Mouse (Mus musculus) left cerebral cortex, adult 2 months (tissue): ENCODE results near the gene Elovl1. TPM values are rescaled to one million over a fixed set of nuclear protein-coding genes. Genes with fewer than 3 reads are reported as not detected.

Experiments
- DNase-seq, 2 experiments: peaks; one replicate each; pipeline ENCODE4 v3.0.0; 2021 to 2022; ENCODE audit warnings: low spot score in 2 of 2, mixed read lengths in 1 of 2; ENCODE audit errors: extremely low spot score in 1 of 2
- H3K27ac ChIP-seq: fragments of 200-600 bp; 2 replicates; pipeline ENCODE4 v1.8.1; 2022
- H3K4me3 ChIP-seq: fragments of 200-600 bp; 2 replicates; pipeline ENCODE4 v1.8.1; 2022
- CTCF ChIP-seq: fragments of 200-600 bp; IDR thresholded peaks from 2 replicates; pipeline ENCODE4 v1.8.1; 2022; ENCODE audit warnings: antibody characterized with exemption, mild to moderate bottlenecking, moderate library complexity
- intact Hi-C: fragments of 180-260 bp; cut with DNase I; formaldehyde crosslinking; loops from one replicate; pipeline ENCODE4 v1.15.1; 2025
- total RNA-seq, 2 experiments: library from RNA; stranded (reverse); gene quantifications; 2 replicates each; pipeline ENCODE4 v1.2.3; 2021

Gene Elovl1
- total RNA-seq, 2 experiments from 2014 or later, result 18.6 to 25.3 TPM

DNA sequence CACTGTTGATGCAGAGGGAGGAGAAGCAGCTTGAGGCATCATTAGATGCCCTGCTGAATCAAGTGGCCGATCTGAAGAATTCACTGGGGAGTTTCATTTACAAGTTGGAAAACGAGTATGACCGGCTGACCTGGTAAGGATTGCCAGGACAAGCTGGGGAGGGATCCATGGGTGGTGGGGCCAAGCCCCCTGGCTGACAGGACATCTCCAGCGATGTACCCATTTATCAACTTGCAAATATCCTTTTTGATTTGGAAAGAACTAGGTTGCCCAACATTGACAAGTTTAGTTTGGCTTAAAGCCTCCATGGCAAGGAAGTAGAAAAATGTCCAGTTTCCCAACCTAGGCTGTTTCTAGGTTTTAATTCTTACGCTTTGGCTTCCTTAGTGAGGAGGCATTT, 17.0 kb upstream of the Elovl1 start:
- TF ChIP-seq CTCF, result no peak
- Histone ChIP-seq H3K27ac (no peak overlapping the region), H3K4me3 (no peak overlapping the region)
- no peak for DNase-seq
- intact Hi-C loops, result no loop called here

DNA sequence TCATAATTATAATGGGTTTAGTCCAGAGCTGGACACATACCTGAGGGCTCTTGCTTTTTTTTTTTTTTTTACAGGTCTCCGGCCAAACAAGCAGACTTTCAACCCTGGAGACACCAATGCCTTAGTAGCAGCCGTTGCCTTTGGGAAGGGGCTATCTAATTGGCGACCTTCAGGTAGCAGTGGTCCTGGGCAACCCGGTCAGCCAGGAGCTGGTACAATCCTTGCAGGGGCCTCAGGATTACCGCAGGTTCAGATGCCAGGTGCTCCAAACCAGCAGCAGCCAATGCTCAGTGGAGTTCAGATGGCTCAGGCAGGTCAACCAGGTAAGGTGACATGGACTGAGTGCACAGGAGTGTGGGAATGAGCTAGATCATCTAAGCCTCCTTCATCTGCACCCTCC, 14.3 kb upstream of the Elovl1 start:
- TF ChIP-seq CTCF, result no peak
- Histone ChIP-seq H3K4me3 (no peak overlapping the region), H3K27ac (no peak overlapping the region)
- DNase-seq, result no peak
- intact Hi-C loops, result loop anchor here (2.0 kb wide), 1 partner anchor 13 kb away; no protein-coding TSS in a partner anchor

GRCm38 (mm10) chr4:118415779-118416178, 12.1 kb upstream of the Elovl1 start:
- peak; percentile 32 for TF ChIP-seq CTCF
- no peak for DNase-seq
- intact Hi-C loops, result no loop called here

DNA sequence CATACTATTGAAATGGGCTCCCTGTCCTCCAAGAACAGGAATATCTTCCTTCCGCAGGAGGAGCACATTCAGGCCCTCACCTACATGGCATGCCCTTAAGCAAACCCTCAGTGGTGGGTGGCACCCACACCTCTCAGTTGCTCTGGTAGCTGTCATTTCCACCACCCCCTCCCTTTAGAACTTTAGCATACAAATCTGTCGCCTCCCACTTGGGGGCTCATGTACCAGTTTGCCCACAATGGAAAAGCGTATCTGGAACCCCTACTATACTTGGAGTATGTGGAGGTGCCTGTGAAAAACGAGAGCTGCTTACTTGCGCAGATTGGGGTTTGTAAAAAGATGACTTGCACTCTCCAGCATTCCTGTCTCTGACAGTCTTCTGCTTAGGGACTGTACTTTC, 11.6 kb upstream of the Elovl1 start:
- TF ChIP-seq CTCF, result no peak
- no peak overlapping the region for H3K4me3 ChIP-seq
- intact Hi-C loops, result no loop called here
- peak overlapping the region; percentile 65 for H3K27ac ChIP-seq
- DNase-seq, result no peak

More at GRCm38 (mm10) chr4:118415779-118416178, 12.1 kb upstream of the Elovl1 start:
- Histone ChIP-seq H3K4me3 (no peak overlapping the region), H3K27ac (peak overlapping the region; percentile 65)

DNA sequence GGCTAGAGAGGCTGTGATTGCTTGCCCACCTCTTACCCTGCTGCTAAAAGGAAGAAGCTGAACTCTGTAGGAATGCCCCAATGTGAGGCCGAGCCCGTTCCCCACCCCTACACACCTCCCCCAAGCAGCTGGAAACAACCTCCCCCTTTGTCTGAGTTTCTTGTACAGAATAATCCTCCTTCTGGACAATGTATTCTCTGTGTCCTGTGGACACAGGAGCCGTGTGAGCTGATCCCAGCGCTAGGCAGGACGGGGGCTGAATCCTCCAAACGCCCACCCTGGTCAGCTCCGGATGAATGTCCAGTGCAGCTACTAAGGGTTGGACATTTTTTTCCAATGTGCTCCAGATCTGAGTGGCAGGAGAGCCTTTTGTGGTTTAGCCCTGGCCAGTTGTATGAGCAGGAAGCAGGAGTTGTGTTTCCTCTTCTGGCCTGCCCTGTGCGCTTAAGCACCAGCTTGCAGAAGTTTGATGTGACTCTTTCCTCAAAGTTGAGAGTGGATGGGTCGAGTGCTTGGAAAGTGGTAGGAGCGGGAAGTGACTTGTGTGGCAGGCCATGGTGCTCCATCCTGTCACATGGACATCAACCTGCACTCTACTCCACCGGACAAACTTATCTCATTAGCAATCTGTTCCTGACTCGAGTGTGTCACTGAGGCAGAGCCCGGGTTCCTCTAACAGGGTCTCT, 10.6 kb upstream of the Elovl1 start:
- no peak for TF ChIP-seq CTCF
- intact Hi-C loops, result no loop called here
- DNase-seq, result no peak
- Histone ChIP-seq H3K27ac (peak overlapping the region; percentile 65), H3K4me3 (no peak overlapping the region)

GRCm38 (mm10) chr4:118421384-118421783, 6.5 kb upstream of the Elovl1 start:
- TF ChIP-seq CTCF, result no peak
- Histone ChIP-seq H3K4me3 (no peak overlapping the region), H3K27ac (no peak overlapping the region)
- intact Hi-C loops, result no loop called here
- DNase-seq, result no peak

DNA sequence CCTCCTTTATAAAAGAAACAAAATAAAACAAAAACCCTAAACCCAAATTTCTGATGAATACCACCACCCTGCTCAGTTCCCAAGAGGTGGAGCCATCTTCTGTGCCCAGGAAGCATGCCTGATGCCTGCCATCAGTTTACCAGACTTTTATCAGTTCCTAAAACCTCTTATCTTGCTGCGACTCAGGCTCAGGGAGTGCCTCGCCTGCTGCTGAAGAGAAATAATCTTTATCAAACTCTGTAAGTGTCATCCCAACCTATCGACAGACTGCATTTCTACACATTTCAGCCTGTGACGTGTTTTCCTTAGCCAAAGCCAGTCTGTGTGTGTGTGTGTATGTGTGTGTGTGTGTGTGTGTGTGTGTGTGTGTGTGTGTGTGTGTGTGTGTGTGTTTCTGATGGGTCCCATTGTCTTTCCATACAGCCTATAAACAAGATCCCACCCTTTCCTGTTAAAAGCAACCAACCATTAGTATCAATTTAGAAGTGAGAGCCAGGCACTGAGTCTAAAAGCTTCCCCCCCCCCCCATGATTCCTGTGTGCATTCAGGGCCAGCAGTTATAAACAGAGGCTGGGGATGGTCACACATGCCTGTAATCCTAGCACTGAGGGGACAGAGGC, 3.2 kb upstream of the Elovl1 start:
- TF ChIP-seq CTCF, result no peak
- Histone ChIP-seq H3K4me3 (no peak overlapping the region), H3K27ac (no peak overlapping the region)
- intact Hi-C loops, result no loop called here
- DNase-seq, result no peak

- Histone ChIP-seq H3K4me3 (no peak overlapping the region), H3K27ac (no peak overlapping the region)
- no peak for TF ChIP-seq CTCF
- no peak for DNase-seq
- intact Hi-C loops, result no loop called here
Measured at GRCm38 (mm10) chr4:118425374-118425773, 2.5 kb upstream of the Elovl1 start.

DNA sequence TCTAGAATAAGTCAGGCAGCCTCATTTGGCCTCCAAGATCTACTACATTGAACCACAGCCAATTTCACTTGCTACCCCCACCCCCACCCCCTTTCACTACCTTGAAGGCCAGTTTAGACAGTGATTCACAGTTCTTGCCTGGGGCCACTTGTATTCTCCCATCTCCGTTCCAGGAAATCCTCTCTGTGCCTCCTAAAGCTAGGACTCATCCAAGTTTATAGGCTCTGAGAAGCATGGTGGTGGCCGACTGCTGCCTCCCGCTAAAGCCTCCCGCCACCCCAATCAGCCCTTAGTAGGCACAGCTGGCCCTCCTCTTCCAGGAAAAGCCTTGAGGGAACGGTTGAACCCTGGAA, 502 bp upstream of the Elovl1 start:
- intact Hi-C loops, result loop anchor here (2.0 kb wide), 1 partner anchor 15 kb away; no protein-coding TSS in a partner anchor
- no peak for DNase-seq
- no peak for TF ChIP-seq CTCF
- Histone ChIP-seq H3K4me3 (peak overlapping the region; percentile 56), H3K27ac (peak overlapping the region; percentile 86)

- H3K27ac ChIP-seq, result peak overlapping the region; percentile 85
- peak overlapping the region; percentile 56 for H3K4me3 ChIP-seq
- no peak for TF ChIP-seq CTCF
- intact Hi-C loops, result no loop called here
- no peak for DNase-seq
Measured at GRCm38 (mm10) chr4:118428531-118429214, 780 bp downstream of the Elovl1 start.

GRCm38 (mm10) chr4:118429215-118429895, 1.5 kb downstream of the Elovl1 start:
- no peak overlapping the region; the same call in 1 of the 2 replicates for H3K4me3 ChIP-seq
- intact Hi-C loops, result no loop called here
- no peak overlapping the region for H3K27ac ChIP-seq
- TF ChIP-seq CTCF, result no peak
- no peak for DNase-seq

DNA sequence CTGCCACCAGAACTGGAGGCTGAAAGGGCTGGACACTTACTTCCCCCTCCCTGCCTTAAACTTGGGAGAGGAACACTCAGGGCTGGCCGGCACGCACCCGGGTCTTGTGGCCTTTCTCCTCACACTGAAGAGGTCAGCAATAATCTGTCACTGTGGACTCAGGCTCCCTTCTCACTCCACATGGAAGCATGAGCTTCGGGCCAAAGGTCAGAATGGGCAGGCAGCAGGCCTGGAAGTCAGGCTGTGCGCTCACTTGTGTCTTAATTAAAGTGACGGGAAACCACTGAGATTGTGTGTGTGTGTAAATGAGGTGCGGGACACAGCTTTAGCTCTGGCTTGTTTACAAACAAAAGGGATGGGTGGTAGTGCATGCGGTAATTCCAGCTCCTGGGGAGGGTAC, 4.4 kb downstream of the Elovl1 start:
- DNase-seq, result no peak
- TF ChIP-seq CTCF, result no peak
- intact Hi-C loops, result no loop called here

More for the DNA sequence above, 4.4 kb downstream of the Elovl1 start:
- no peak overlapping the region for H3K27ac ChIP-seq
- no peak overlapping the region for H3K4me3 ChIP-seq
